Mouse (Mus musculus) liver, embryonic 15.5 days (tissue): ENCODE results near the gene Cspg5. TPM values are rescaled to one million over a fixed set of nuclear protein-coding genes. Genes with fewer than 3 reads are reported as not detected.

Experiments used
- ATAC-seq: fragments of 200-750 bp; cut with Nextera tagmentation; 2 replicates; pipeline ENCODE4 v1.8.0; 2017; ENCODE audit warnings: moderate number of reproducible peaks, mild to moderate bottlenecking, moderate library complexity; ENCODE audit not compliant: insufficient read depth
- H3K27ac ChIP-seq: fragments of 300-500 bp; sonication (generic); replicated peaks from 2 replicates; pipeline ENCODE4 v1.5.1; 2015; ENCODE audit warnings: mild to moderate bottlenecking, inconsistent platforms
- H3K27me3 ChIP-seq: fragments of 300-500 bp; sonication (generic); 2 replicates; pipeline ENCODE4 v1.6.1; 2015; ENCODE audit warnings: mild to moderate bottlenecking, inconsistent platforms
- H3K36me3 ChIP-seq: fragments of 300-500 bp; sonication (generic); replicated peaks from 2 replicates; pipeline ENCODE4 v1.6.1; 2015; ENCODE audit warnings: moderate library complexity, mild to moderate bottlenecking, inconsistent platforms
- H3K4me1 ChIP-seq: fragments of 300-500 bp; sonication (generic); replicated peaks from 2 replicates; pipeline ENCODE4 v1.6.1; 2015; ENCODE audit warnings: inconsistent platforms
- H3K4me2 ChIP-seq: fragments of 300-500 bp; sonication (generic); 2 replicates; pipeline ENCODE4 v1.6.1; 2015; ENCODE audit warnings: moderate library complexity, mild to moderate bottlenecking, inconsistent platforms
- H3K4me3 ChIP-seq: fragments of 300-500 bp; sonication (generic); replicated peaks from 2 replicates; pipeline ENCODE4 v1.5.1; 2015; ENCODE audit warnings: mild to moderate bottlenecking, inconsistent platforms
- H3K9ac ChIP-seq: fragments of 300-500 bp; sonication (generic); 2 replicates; pipeline ENCODE4 v1.6.1; 2015; ENCODE audit warnings: moderate library complexity, mild to moderate bottlenecking, inconsistent platforms
- H3K9me3 ChIP-seq: fragments of 300-500 bp; sonication (generic); replicated peaks from 2 replicates; pipeline ENCODE4 v1.6.1; 2016; ENCODE audit warnings: inconsistent platforms
- WGBS: fragments of 180-500 bp; shearing (Covaris S2); methylation state at CpG from one replicate; pipeline ENCODE4 v1.1.7; 2015; ENCODE audit warnings: mixed read lengths; ENCODE audit not compliant: insufficient replicate concordance; 5-methylcytosine and 5-hydroxymethylcytosine counted together
- polyA plus RNA-seq: library from polyadenylated mRNA; unstranded; fragments of >200 nt; fragmentation: Nextera tagmentation; extraction: Ambion mirVana; gene quantifications from 2 replicates; pipeline ENCODE4 v1.2.1, GENCODE M21; 2015

Cspg5 gene
- polyA plus RNA-seq, 1 experiment from 2014 or later = 0.29 TPM

GRCm38 (mm10) chr9:110230395-110231071 is 13.1 kb upstream of the Cspg5 start:
- no peaks in the 10 kb centered on the region for H3K9me3 ChIP-seq
- H3K9ac ChIP-seq = no peak overlapping the region
- H3K4me1 ChIP-seq = peaks cover 6% of the 10 kb centered on the region; the same call in 1 of the 2 replicates
- H3K4me3 ChIP-seq = no peak overlapping the region
- 83% methylated on average over 16 of the region's 16 CpGs for WGBS
- peaks cover 41% of the 10 kb centered on the region for H3K36me3 ChIP-seq
- no peak overlapping the region for H3K4me2 ChIP-seq
- H3K27ac ChIP-seq = no peak overlapping the region
- ATAC-seq = no peak; the same call in 1 of the 2 replicates
- no peaks in the 10 kb centered on the region for H3K27me3 ChIP-seq

- WGBS = 42% methylated on average over 6 of the region's 6 CpGs
- peak; percentile 37; the same call in 1 of the 2 replicates for ATAC-seq
- Histone ChIP-seq H3K4me3 (no peak overlapping the region), H3K27ac (no peak overlapping the region), H3K36me3 (peaks cover 63% of the 10 kb centered on the region), H3K27me3 (no peaks in the 10 kb centered on the region), H3K4me1 (peaks cover 6% of the 10 kb centered on the region; the same call in 1 of the 2 replicates), H3K4me2 (no peak overlapping the region), H3K9me3 (no peaks in the 10 kb centered on the region), H3K9ac (no peak overlapping the region)
Observed at GRCm38 (mm10) chr9:110234962-110235361, 8.6 kb upstream of the Cspg5 start.

GRCm38 (mm10) chr9:110244567-110244888 is 945 bp downstream of the Cspg5 start:
- ATAC-seq = no peak
- 0 out of 2 replicates have a peak overlapping the region, but pooled peaks have one; percentile 18 for H3K9ac ChIP-seq
- H3K36me3 ChIP-seq = peaks cover 4% of the 10 kb centered on the region; the same call in 1 of the 2 replicates
- WGBS = 26% methylated on average over 7 of the region's 7 CpGs
- peak overlapping the region; percentile 60; the same call in 1 of the 2 replicates for H3K4me3 ChIP-seq
- H3K27ac ChIP-seq = no peak overlapping the region
- H3K9me3 ChIP-seq = no peaks in the 10 kb centered on the region
- peaks cover 18% of the 10 kb centered on the region for H3K4me1 ChIP-seq
- H3K4me2 ChIP-seq = peak overlapping the region; percentile 88
- H3K27me3 ChIP-seq = peaks cover 58% of the 10 kb centered on the region

GRCm38 (mm10) chr9:110244889-110245589 is 1.5 kb downstream of the Cspg5 start:
- Histone ChIP-seq H3K27me3 (peaks cover 63% of the 10 kb centered on the region), H3K4me2 (peak overlapping the region; percentile 88), H3K4me3 (peak overlapping the region; percentile 60), H3K4me1 (peaks cover 18% of the 10 kb centered on the region), H3K9ac (peak overlapping the region; percentile 18; the same call in 1 of the 2 replicates), H3K27ac (no peak overlapping the region), H3K9me3 (no peaks in the 10 kb centered on the region), H3K36me3 (peaks cover 3% of the 10 kb centered on the region; the same call in 1 of the 2 replicates)
- WGBS = 1% methylated on average over 90 of the region's 93 CpGs
- ATAC-seq = peak; percentile 26

- Histone ChIP-seq H3K27me3 (peaks cover 63% of the 10 kb centered on the region), H3K9ac (peak overlapping the region; percentile 18; the same call in 1 of the 2 replicates), H3K4me3 (peak overlapping the region; percentile 60), H3K36me3 (no peaks in the 10 kb centered on the region), H3K4me1 (peaks cover 18% of the 10 kb centered on the region), H3K4me2 (peak overlapping the region; percentile 88), H3K9me3 (no peaks in the 10 kb centered on the region), H3K27ac (no peak overlapping the region)
- ATAC-seq = peak; percentile 57
- WGBS = 2% methylated on average over 40 of the region's 40 CpGs
Observed at GRCm38 (mm10) chr9:110245590-110246320, 2.2 kb downstream of the Cspg5 start.

DNA sequence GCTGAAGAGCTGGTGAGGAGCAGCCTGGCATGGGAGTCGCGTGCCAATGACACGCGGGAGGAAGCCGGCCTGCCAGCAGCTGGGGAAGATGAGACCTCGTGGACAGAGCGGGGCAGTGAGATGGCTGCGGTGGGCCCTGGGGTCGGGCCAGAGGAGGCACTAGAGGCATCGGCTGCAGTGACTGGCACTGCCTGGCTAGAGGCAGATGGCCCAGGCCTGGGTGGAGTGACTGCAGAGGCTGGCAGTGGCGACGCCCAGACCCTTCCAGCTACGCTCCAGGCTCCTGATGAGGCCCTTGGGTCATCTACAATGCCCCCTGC is 2.7 kb downstream of the Cspg5 start:
- Histone ChIP-seq H3K9me3 (no peaks in the 10 kb centered on the region), H3K4me3 (peak overlapping the region; percentile 60), H3K9ac (no peak overlapping the region), H3K27me3 (peaks cover 63% of the 10 kb centered on the region), H3K4me1 (peaks cover 18% of the 10 kb centered on the region), H3K36me3 (no peaks in the 10 kb centered on the region), H3K27ac (no peak overlapping the region), H3K4me2 (peak overlapping the region; percentile 88)
- WGBS = 35% methylated on average over 13 of the region's 13 CpGs
- ATAC-seq = peak; percentile 17; the same call in 1 of the 2 replicates

GRCm38 (mm10) chr9:110247049-110247448 is 3.5 kb downstream of the Cspg5 start:
- ATAC-seq = no peak
- Histone ChIP-seq H3K36me3 (no peaks in the 10 kb centered on the region), H3K9me3 (no peaks in the 10 kb centered on the region), H3K4me3 (no peak overlapping the region), H3K27ac (no peak overlapping the region), H3K4me1 (peaks cover 18% of the 10 kb centered on the region), H3K9ac (no peak overlapping the region), H3K27me3 (peaks cover 63% of the 10 kb centered on the region), H3K4me2 (no peak overlapping the region)
- 70% methylated on average over 10 of the region's 10 CpGs for WGBS

DNA sequence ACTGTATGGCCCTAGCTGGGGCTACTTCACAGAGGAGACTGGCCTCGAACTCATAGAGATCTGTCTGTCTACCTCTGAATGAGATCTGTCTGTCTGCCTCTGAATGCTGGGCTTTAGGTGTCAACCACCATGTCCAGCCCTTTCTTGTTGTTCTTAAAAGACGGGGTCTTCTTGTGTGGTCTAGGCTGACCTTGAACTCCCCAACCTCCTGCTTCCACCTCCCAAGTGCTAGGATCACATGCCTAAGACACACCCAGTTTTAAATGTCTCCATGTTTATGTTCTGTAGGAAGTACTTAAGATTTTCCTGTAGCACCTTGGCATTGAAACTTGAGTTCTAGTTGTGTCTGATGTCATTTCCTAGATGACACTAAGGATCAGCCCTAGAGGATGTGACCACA is 5.3 kb downstream of the Cspg5 start:
- Histone ChIP-seq H3K9ac (no peak overlapping the region), H3K9me3 (no peaks in the 10 kb centered on the region), H3K36me3 (no peaks in the 10 kb centered on the region), H3K4me3 (no peak overlapping the region), H3K4me2 (no peak overlapping the region), H3K27me3 (peaks cover 47% of the 10 kb centered on the region), H3K4me1 (peaks cover 18% of the 10 kb centered on the region), H3K27ac (no peak overlapping the region)
- WGBS = 47% methylated on average over 2 of the region's 2 CpGs
- ATAC-seq = no peak

DNA sequence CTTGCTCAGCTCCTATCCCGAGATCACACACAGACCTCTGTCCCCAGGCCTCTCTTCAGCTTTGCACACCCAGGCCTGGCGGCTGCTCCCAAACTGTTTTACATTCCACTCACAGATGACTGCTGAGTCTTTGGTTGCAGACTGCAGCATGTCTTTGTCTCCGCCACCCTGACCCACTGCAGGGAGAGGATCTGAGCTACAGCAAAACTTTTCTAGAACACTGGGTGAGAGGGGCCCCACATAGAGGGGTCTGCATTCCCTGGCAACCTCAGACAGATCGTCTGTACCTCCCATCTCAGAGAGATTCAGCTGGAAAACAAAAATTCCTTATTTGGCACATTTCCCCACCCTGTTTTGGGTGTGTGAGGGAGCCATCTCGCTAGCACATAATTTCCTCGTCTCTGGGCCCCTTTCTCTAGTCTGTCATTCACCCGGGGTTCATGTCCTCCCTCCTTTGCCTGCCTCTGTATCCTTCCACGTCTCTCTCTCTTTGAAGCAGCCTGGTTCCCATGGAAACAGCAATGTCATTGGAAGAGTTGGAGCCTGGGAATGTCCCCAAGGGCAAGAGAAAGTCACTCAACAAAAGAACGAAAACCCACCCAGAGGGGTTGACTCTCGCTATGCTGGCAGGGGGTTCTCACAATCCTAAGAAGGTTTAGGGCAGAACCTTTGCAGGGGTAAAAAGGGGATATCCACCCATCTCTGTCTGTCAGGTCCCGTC is 6.4 kb downstream of the Cspg5 start:
- Histone ChIP-seq H3K9ac (no peak overlapping the region), H3K9me3 (no peaks in the 10 kb centered on the region), H3K4me3 (no peak overlapping the region), H3K4me1 (peaks cover 14% of the 10 kb centered on the region), H3K27ac (no peak overlapping the region), H3K36me3 (no peaks in the 10 kb centered on the region), H3K4me2 (no peak overlapping the region), H3K27me3 (peaks cover 36% of the 10 kb centered on the region)
- ATAC-seq = no peak
- 40% methylated on average over 11 of the region's 11 CpGs for WGBS

DNA sequence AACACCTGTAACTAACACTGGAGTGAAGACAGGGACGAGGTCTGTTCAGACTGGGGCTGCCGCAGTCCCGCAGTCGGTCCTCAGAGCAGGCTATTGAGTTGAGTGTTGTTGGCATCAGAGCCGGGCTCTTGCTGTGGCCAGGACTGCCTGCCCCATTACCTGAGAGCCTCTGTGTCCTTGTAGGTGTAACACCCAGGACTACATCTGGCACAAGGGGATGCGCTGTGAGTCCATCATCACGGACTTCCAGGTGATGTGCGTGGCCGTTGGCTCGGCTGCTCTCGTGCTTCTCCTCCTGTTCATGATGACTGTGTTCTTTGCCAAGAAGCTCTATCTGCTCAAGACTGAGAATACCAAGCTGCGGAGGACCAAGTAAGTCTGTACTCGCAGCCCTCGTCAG is 7.2 kb downstream of the Cspg5 start:
- Histone ChIP-seq H3K27me3 (peaks cover 28% of the 10 kb centered on the region), H3K27ac (no peak overlapping the region), H3K9me3 (no peaks in the 10 kb centered on the region), H3K4me3 (no peak overlapping the region), H3K4me1 (peaks cover 6% of the 10 kb centered on the region; the same call in 1 of the 2 replicates), H3K4me2 (no peak overlapping the region), H3K36me3 (no peaks in the 10 kb centered on the region), H3K9ac (no peak overlapping the region)
- WGBS = 77% methylated on average over 14 of the region's 14 CpGs
- ATAC-seq = no peak
